Mouse (Mus musculus) heart, adult 2 months (tissue): ENCODE results near the gene Antxrl. TPM values are rescaled to one million over a fixed set of nuclear protein-coding genes. Genes with fewer than 3 reads are reported as not detected.

Experiments
- DNase-seq, 2 experiments: peaks; one replicate each; pipeline ENCODE4 v3.0.0; 2021
- H3K27ac ChIP-seq: fragments of 200-600 bp; 2 replicates; pipeline ENCODE4 v1.8.1; 2022
- H3K27me3 ChIP-seq: fragments of 200-500 bp; 2 replicates; pipeline ENCODE4 v1.6.1; 2012; ENCODE audit warnings: mild to moderate bottlenecking, low read length, inconsistent platforms, mixed read lengths; ENCODE audit not compliant: control insufficient read depth, insufficient read depth
- H3K36me3 ChIP-seq: fragments of 200-500 bp; 2 replicates; pipeline ENCODE4 v1.6.1; 2012; ENCODE audit warnings: low read length, inconsistent platforms; ENCODE audit not compliant: control insufficient read depth, insufficient read depth
- H3K4me1 ChIP-seq: fragments of 200-500 bp; 2 replicates; pipeline ENCODE4 v1.6.1; 2011; ENCODE audit warnings: low read length; ENCODE audit not compliant: control insufficient read depth, insufficient read depth
- H3K4me3 ChIP-seq: fragments of 200-600 bp; 2 replicates; pipeline ENCODE4 v1.8.1; 2022
- H3K79me2 ChIP-seq: fragments of 200-500 bp; replicated peaks from 2 replicates; pipeline ENCODE4 v1.6.1; 2012; ENCODE audit warnings: mild to moderate bottlenecking, inconsistent platforms, low read length, moderate library complexity, mixed read lengths; ENCODE audit not compliant: control insufficient read depth, insufficient read depth
- H3K9ac ChIP-seq: fragments of 200-500 bp; 2 replicates; pipeline ENCODE4 v1.6.1; 2012; ENCODE audit warnings: low read depth, mild to moderate bottlenecking, control low read depth, inconsistent platforms, low read length, mixed read lengths
- CTCF ChIP-seq: fragments of 200-600 bp; IDR thresholded peaks from 2 replicates; pipeline ENCODE4 v1.8.1; 2022; ENCODE audit warnings: antibody characterized with exemption, mild to moderate bottlenecking, moderate library complexity
- EP300 ChIP-seq: fragments of 200-500 bp; IDR thresholded peaks from 2 replicates; pipeline ENCODE4 v1.6.1; 2011; ENCODE audit warnings: low read depth, low read length, control low read depth; ENCODE audit not compliant: insufficient read depth
- POLR2A ChIP-seq: fragments of 200-500 bp; IDR thresholded peaks from 2 replicates; pipeline ENCODE4 v1.6.1; 2011; ENCODE audit warnings: mild to moderate bottlenecking, low read depth, low read length, control low read depth; ENCODE audit not compliant: insufficient read depth
- WGBS: fragments of 180-500 bp; shearing (Covaris S2); methylation state at CpG from one replicate; pipeline ENCODE4 v1.1.7; 2018; 5-methylcytosine and 5-hydroxymethylcytosine counted together
- intact Hi-C: fragments of 180-260 bp; cut with DNase I; formaldehyde crosslinking; loops from one replicate; pipeline ENCODE4 v1.15.1; 2025
- polyA plus RNA-seq: library from polyadenylated mRNA; depleted of rRNA; stranded (reverse); fragments of >200 nt; gene quantifications from 2 replicates; pipeline ENCODE4 v1.2.3, GENCODE M21; 2012; rRNA removed
- total RNA-seq, 2 experiments: library from RNA; stranded (reverse); gene quantifications; 2 replicates each; pipeline ENCODE4 v1.2.3; 2021

Gene Antxrl
- total and polyA plus RNA-seq, 3 experiments, result 0.06 TPM; not detected in 2

DNA sequence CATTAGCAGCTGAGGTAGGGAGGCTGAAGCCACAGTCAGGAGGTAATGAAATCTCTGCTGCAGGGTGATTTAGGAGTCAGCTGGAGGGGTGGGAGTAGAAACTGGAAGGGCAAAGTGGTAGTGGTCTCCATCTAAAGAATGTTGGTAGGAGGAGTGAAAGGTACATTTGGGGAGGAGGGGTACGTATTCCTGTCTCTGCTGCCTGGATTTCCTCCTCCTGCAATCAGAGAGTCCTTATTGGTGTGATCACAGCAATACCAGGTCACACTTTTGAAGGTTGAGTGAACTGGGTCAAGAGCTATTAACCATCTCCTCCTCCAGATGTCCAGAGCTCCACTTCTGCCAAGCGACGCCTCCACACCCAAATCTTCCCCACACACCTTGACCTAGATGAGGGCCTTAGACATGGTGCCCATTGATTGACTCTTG lies 68.4 kb downstream of the Antxrl start:
- no peaks in the 10 kb centered on the region for H3K79me2 ChIP-seq
- H3K4me3 ChIP-seq, result no peak overlapping the region
- H3K27ac ChIP-seq, result no peak overlapping the region
- H3K9ac ChIP-seq, result no peak overlapping the region
- no peak for TF ChIP-seq EP300
- intact Hi-C loops, result no loop called here
- DNase-seq, result no peak
- no peaks in the 10 kb centered on the region for H3K36me3 ChIP-seq
- H3K4me1 ChIP-seq, result peaks cover 9% of the 10 kb centered on the region; the same call in 1 of the 2 replicates
- WGBS, result 96% methylated on average over 3 of the region's 3 CpGs
- no peaks in the 10 kb centered on the region for H3K27me3 ChIP-seq

DNA sequence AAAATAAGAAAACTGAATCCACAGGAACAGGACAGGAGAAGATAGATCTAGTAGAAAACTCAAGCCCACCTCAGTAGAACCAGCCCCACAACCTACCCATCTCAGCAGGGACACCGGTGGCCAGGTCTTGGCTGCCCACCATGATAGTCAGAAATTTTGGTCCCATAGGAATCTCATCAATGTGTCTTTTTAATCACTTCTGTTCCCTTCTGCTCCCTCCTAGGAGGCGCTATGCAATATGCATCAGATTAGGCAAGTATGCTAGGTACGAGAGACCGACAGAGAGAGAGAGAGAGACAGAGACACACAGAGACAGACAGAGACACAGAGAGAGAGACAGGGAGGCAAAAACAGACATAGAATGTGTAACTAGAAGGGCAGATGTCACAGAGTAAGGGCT lies 69.2 kb downstream of the Antxrl start:
- intact Hi-C loops, result no loop called here
- no peaks in the 10 kb centered on the region for H3K79me2 ChIP-seq
- peaks cover 9% of the 10 kb centered on the region; the same call in 1 of the 2 replicates for H3K4me1 ChIP-seq
- WGBS, result 91% methylated on average over 4 of the region's 4 CpGs
- H3K9ac ChIP-seq, result no peak overlapping the region
- no peak for DNase-seq
- no peaks in the 10 kb centered on the region for H3K27me3 ChIP-seq
- no peaks in the 10 kb centered on the region for H3K36me3 ChIP-seq
- H3K4me3 ChIP-seq, result no peak overlapping the region
- TF ChIP-seq CTCF (no peak), POLR2A (no peak), EP300 (no peak)
- H3K27ac ChIP-seq, result no peak overlapping the region

Other genes starting within 250 kb of the Antxrl start
- 1 to 10 TPM; 1.0 to 1.1 TPM for gene Gdf10, start 129.1 kb upstream of the Antxrl start, total RNA-seq
- gene Gdf10, start 129.1 kb upstream of the Antxrl start, polyA plus RNA-seq, result 1.8 and 3.8 TPM in 2 replicates
- gene Gdf2, start 111.7 kb upstream of the Antxrl start, total RNA-seq, result under 1 TPM; 0.10 to 0.34 TPM
- gene Gdf2, start 111.7 kb upstream of the Antxrl start, polyA plus RNA-seq, result 0.16 and 0.20 TPM in 2 replicates
- gene Rbp3, start 98.7 kb upstream of the Antxrl start, total RNA-seq, result not detected
- not detected in 2 replicates for gene Rbp3, start 98.7 kb upstream of the Antxrl start, polyA plus RNA-seq
- gene Zfp488, start 73.9 kb upstream of the Antxrl start, total RNA-seq, result not detected
- not detected in 2 replicates for gene Zfp488, start 73.9 kb upstream of the Antxrl start, polyA plus RNA-seq
- not detected for gene Gm30083, start 37.5 kb upstream of the Antxrl start, total RNA-seq
- gene Gm30083, start 37.5 kb upstream of the Antxrl start, polyA plus RNA-seq, result not detected in 2 replicates
- not detected for gene Gm5460, start 35.9 kb upstream of the Antxrl start, total RNA-seq
- not detected in 2 replicates for gene Gm5460, start 35.9 kb upstream of the Antxrl start, polyA plus RNA-seq
- gene Anxa8, start 33.3 kb downstream of the Antxrl start, total RNA-seq, result 1 to 10 TPM; 2.5 to 3.1 TPM
- gene Anxa8, start 33.3 kb downstream of the Antxrl start, polyA plus RNA-seq, result 2.0 and 4.0 TPM in 2 replicates
- gene A630023A22Rik, start 50.0 kb downstream of the Antxrl start, total RNA-seq, result not detected
- gene A630023A22Rik, start 50.0 kb downstream of the Antxrl start, polyA plus RNA-seq, result not detected in 2 replicates
- under 1 TPM; 0.08 to 0.18 TPM for gene Npy4r, start 99.8 kb downstream of the Antxrl start, total RNA-seq
- 0.80 and 1.1 TPM in 2 replicates for gene Npy4r, start 99.8 kb downstream of the Antxrl start, polyA plus RNA-seq
- under 1 TPM; 0.23 to 0.26 TPM for gene Gprin2, start 148.9 kb downstream of the Antxrl start, total RNA-seq
- gene Gprin2, start 148.9 kb downstream of the Antxrl start, polyA plus RNA-seq, result 0.10 and 0.20 TPM in 2 replicates
- gene Syt15, start 166.9 kb downstream of the Antxrl start, total RNA-seq, result under 1 TPM; 0.43 to 0.78 TPM
- gene Syt15, start 166.9 kb downstream of the Antxrl start, polyA plus RNA-seq, result 1.5 and 1.6 TPM in 2 replicates